Mouse (Mus musculus): ENCODE measurements around the gene Plekha5.
"Not testable (repeated sequence)": the region's sequence is repeated elsewhere in the genome, so short reads cannot be mapped to it uniquely, and the experiment has no call there.

Plekha5 gene

GRCm38 (mm10) chr6:140576133-140576532 lies 152.3 kb downstream of the Plekha5 start:
- DNase-seq (ENCODE audit: extremely low spot score, low spot score), result no peak

- no peak for DNase-seq (ENCODE audit: extremely low spot score, low spot score)
Measured at GRCm38 (mm10) chr6:140576961-140577821, 153.3 kb downstream of the Plekha5 start.

GRCm38 (mm10) chr6:140577822-140578170 lies 153.9 kb downstream of the Plekha5 start:
- no peak for DNase-seq (ENCODE audit: extremely low spot score, low spot score)

- DNase-seq (ENCODE audit: extremely low spot score, low spot score), result not testable (repeated sequence)
Measured at GRCm38 (mm10) chr6:140578985-140579384, 155.1 kb downstream of the Plekha5 start.

GRCm38 (mm10) chr6:140580170-140580569 lies 156.3 kb downstream of the Plekha5 start:
- no peak for DNase-seq (ENCODE audit: extremely low spot score, low spot score)

GRCm38 (mm10) chr6:140586714-140587259 lies 162.9 kb downstream of the Plekha5 start:
- DNase-seq (ENCODE audit: extremely low spot score, low spot score), result no peak

GRCm38 (mm10) chr6:140591331-140591730 lies 167.5 kb downstream of the Plekha5 start:
- no peak for DNase-seq (ENCODE audit: extremely low spot score, low spot score)

GRCm38 (mm10) chr6:140592713-140593112 lies 168.9 kb downstream of the Plekha5 start:
- no peak for DNase-seq (ENCODE audit: extremely low spot score, low spot score)

GRCm38 (mm10) chr6:140593420-140594170 lies 169.7 kb downstream of the Plekha5 start:
- DNase-seq (ENCODE audit: extremely low spot score, low spot score), result no peak

- DNase-seq (ENCODE audit: extremely low spot score, low spot score), result not testable (repeated sequence)
Measured at GRCm38 (mm10) chr6:140595551-140595950, 171.7 kb downstream of the Plekha5 start.

GRCm38 (mm10) chr6:140597381-140598329 lies 173.8 kb downstream of the Plekha5 start:
- no peak for DNase-seq (ENCODE audit: extremely low spot score, low spot score)

GRCm38 (mm10) chr6:140598516-140598915 lies 174.7 kb downstream of the Plekha5 start:
- no peak for DNase-seq (ENCODE audit: extremely low spot score, low spot score)

- no peak for DNase-seq (ENCODE audit: extremely low spot score, low spot score)
Measured at GRCm38 (mm10) chr6:140599337-140599736, 175.5 kb downstream of the Plekha5 start.

GRCm38 (mm10) chr6:140600671-140601070 lies 176.8 kb downstream of the Plekha5 start:
- DNase-seq (ENCODE audit: extremely low spot score, low spot score), result not testable (repeated sequence)

- DNase-seq (ENCODE audit: extremely low spot score, low spot score), result no peak
Measured at GRCm38 (mm10) chr6:140601175-140601574, 177.3 kb downstream of the Plekha5 start.

- no peak for DNase-seq (ENCODE audit: extremely low spot score, low spot score)
Measured at GRCm38 (mm10) chr6:140603228-140603944, 179.5 kb downstream of the Plekha5 start.

GRCm38 (mm10) chr6:140605173-140605572 lies 181.3 kb downstream of the Plekha5 start:
- DNase-seq (ENCODE audit: extremely low spot score, low spot score), result not testable (repeated sequence)

- no peak for DNase-seq (ENCODE audit: extremely low spot score, low spot score)
Measured at GRCm38 (mm10) chr6:140605732-140606131, 181.9 kb downstream of the Plekha5 start.

- no peak for DNase-seq (ENCODE audit: extremely low spot score, low spot score)
Measured at GRCm38 (mm10) chr6:140606534-140606933, 182.7 kb downstream of the Plekha5 start.

- DNase-seq (ENCODE audit: extremely low spot score, low spot score), result no peak
Measured at GRCm38 (mm10) chr6:140608666-140609065, 184.8 kb downstream of the Plekha5 start.
